Mouse (Mus musculus) myocyte (in vitro differentiated cells): Measurements from ENCODE around the gene Pipox.

Experiments used
- CEBPB ChIP-seq: IDR thresholded peaks from 2 replicates; pipeline ENCODE4 v1.6.1; 2011; ENCODE audit warnings: mild to moderate bottlenecking, moderate library complexity; ENCODE audit not compliant: poor library complexity, insufficient read depth, severe bottlenecking
- E2F4 ChIP-seq: IDR thresholded peaks from one replicate; pipeline ENCODE4 v1.6.1; 2011; ENCODE audit warnings: mild to moderate bottlenecking, control low read depth, moderate library complexity; ENCODE audit not compliant: insufficient read depth
- MAX ChIP-seq: IDR thresholded peaks from one replicate; pipeline ENCODE4 v1.6.1; 2011; ENCODE audit warnings: low read depth, mild to moderate bottlenecking, control low read depth
- MYOG ChIP-seq, 3 experiments: IDR thresholded peaks; one replicate each; pipeline ENCODE4 v1.6.1; 2011; ENCODE audit warnings: control low read depth in 2 of 3, low read depth in 2 of 3, mild to moderate bottlenecking in 2 of 3; ENCODE audit not compliant: insufficient read length in 2 of 3, control insufficient read depth in 1 of 3, insufficient read depth in 1 of 3
- POLR2A ChIP-seq: IDR thresholded peaks from one replicate; pipeline ENCODE4 v1.6.1; 2011; ENCODE audit warnings: low read depth, mild to moderate bottlenecking, control low read depth, moderate library complexity; ENCODE audit not compliant: insufficient read length
- TCF12 ChIP-seq: IDR thresholded peaks from one replicate; pipeline ENCODE4 v1.6.1; 2011; ENCODE audit warnings: mild to moderate bottlenecking, control low read depth; ENCODE audit not compliant: poor library complexity, insufficient read depth, severe bottlenecking
- TCF3 ChIP-seq: IDR thresholded peaks from one replicate; pipeline ENCODE4 v1.6.1; 2011; ENCODE audit warnings: low read depth, control low read depth; ENCODE audit not compliant: insufficient read length
- USF1 ChIP-seq: IDR thresholded peaks from one replicate; pipeline ENCODE4 v1.6.1; 2011; ENCODE audit warnings: low read depth, mild to moderate bottlenecking, control low read depth, moderate library complexity

DNA sequence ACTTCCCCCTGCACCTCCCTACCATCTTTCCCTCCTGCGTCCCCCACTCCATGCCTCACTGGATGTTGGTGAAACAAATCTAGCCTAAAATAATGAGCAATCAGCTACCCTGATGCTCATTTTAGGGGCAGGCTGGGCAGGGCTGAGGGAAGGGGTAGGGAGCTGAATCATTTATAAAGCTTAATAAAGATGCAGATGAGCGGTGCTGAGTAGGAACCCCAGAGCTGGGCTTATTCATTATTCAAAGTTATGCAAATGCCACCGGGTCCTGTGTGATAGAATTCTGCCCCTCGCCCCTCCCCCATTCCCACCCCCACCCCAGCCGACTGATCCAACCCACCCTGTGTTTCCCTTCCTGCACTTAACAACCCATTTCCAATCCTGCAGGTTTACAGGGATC lies 18.6 kb downstream of the Pipox start:
- TF ChIP-seq MAX (no peak), POLR2A (no peak), TCF12 (no peak), CEBPB (no peak), E2F4 (no peak), TCF3 (no peak), USF1 (no peak), MYOG (IDR thresholded peaks at IDR 0.05; ENCODE audit: control insufficient read depth in 1 of 3, insufficient read depth in 1 of 3, insufficient read length in 2 of 3, low read depth in 2 of 3) (no peak)
